Mouse (Mus musculus) skeletal muscle tissue, adult 2 months (tissue): ENCODE measurements around the gene Lrfn2.

ENCODE experiments used
- DNase-seq: peaks from one replicate; pipeline ENCODE4 v3.0.0-alpha.2; 2012; ENCODE audit warnings: low read depth, low spot score

Gene Lrfn2

GRCm38 (mm10) chr17:48963740-48964139 is 31.6 kb downstream of the Lrfn2 start:
- DNase-seq, result no peak

- DNase-seq, result no peak
Measured at GRCm38 (mm10) chr17:48968304-48968703, 36.1 kb downstream of the Lrfn2 start.

GRCm38 (mm10) chr17:48971296-48971695 is 39.1 kb downstream of the Lrfn2 start:
- no peak for DNase-seq

- DNase-seq, result no peak
Measured at GRCm38 (mm10) chr17:48972866-48973265, 40.7 kb downstream of the Lrfn2 start.

GRCm38 (mm10) chr17:48973394-48973793 is 41.2 kb downstream of the Lrfn2 start:
- no peak for DNase-seq

GRCm38 (mm10) chr17:48975055-48975454 is 42.9 kb downstream of the Lrfn2 start:
- DNase-seq, result no peak

GRCm38 (mm10) chr17:48976611-48977022 is 44.4 kb downstream of the Lrfn2 start:
- DNase-seq, result no peak

- DNase-seq, result no peak
Measured at GRCm38 (mm10) chr17:48995256-48995993, 63.2 kb downstream of the Lrfn2 start.

- no peak for DNase-seq
Measured at GRCm38 (mm10) chr17:48999463-49000227, 67.5 kb downstream of the Lrfn2 start.

- DNase-seq, result no peak
Measured at GRCm38 (mm10) chr17:49009384-49010073, 77.3 kb downstream of the Lrfn2 start.

- DNase-seq, result no peak
Measured at GRCm38 (mm10) chr17:49013876-49014600, 81.9 kb downstream of the Lrfn2 start.

- no peak for DNase-seq
Measured at GRCm38 (mm10) chr17:49015368-49015767, 83.2 kb downstream of the Lrfn2 start.

GRCm38 (mm10) chr17:49016229-49016628 is 84.0 kb downstream of the Lrfn2 start:
- DNase-seq, result no peak

GRCm38 (mm10) chr17:49017438-49018415 is 85.5 kb downstream of the Lrfn2 start:
- no peak for DNase-seq

GRCm38 (mm10) chr17:49018774-49019488 is 86.8 kb downstream of the Lrfn2 start:
- DNase-seq, result no peak

- DNase-seq, result no peak
Measured at GRCm38 (mm10) chr17:49029556-49030268, 97.5 kb downstream of the Lrfn2 start.

- DNase-seq, result no peak
Measured at GRCm38 (mm10) chr17:49030269-49030615, 98.1 kb downstream of the Lrfn2 start.

GRCm38 (mm10) chr17:49030841-49031240 is 98.7 kb downstream of the Lrfn2 start:
- DNase-seq, result no peak

GRCm38 (mm10) chr17:49031790-49032189 is 99.6 kb downstream of the Lrfn2 start:
- DNase-seq, result peak; percentile 27
